Mouse (Mus musculus): ENCODE measurements around the gene Ptprr. TPM values are rescaled to one million over a fixed set of nuclear protein-coding genes. Genes with fewer than 3 reads are reported as not detected.
A peak's percentile ranks its signal among the peaks of the same experiment; 100 is the strongest.

Ptprr gene
- total RNA-seq, 2 experiments from 2014 or later: 1.0 TPM; not detected in 1

DNA sequence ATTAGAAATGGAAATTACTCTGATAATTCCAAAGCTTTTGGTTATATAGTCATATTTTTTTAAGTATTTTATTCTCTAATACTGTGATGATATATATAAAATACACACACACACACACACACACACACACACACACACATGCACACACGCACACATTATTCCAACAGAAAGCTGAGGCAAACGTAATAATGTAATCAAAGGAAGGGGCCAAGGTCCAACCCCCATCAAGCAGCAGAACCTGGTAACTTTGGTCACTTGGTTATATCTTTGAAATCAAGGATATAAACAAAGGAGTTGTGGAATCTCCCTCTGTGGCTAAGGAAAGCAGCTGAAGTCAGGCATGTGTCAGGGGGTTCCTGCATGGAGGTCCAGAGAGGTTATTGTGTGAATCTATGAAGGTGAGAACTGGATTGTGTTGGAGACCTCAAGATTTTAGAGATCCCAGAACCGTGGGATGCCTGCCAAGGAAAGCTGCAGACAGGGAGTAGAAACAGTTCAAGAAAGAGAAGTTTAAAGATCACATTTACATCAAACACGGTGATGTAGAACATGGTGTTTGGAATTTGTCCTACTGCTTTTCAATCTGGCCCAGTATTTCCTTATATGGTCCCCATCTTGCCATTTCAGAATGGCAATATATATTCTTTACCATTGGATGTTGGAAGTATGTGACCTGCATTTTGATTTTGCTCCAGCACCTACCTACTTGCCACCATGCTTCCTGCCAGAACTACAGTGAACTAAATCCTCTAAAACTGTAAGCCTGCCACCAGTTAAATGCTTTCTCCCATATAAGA lies 98.1 kb downstream of the Ptprr start:
- no peak for ATAC-seq (ENCODE audit: poor library complexity, severe bottlenecking)

DNA sequence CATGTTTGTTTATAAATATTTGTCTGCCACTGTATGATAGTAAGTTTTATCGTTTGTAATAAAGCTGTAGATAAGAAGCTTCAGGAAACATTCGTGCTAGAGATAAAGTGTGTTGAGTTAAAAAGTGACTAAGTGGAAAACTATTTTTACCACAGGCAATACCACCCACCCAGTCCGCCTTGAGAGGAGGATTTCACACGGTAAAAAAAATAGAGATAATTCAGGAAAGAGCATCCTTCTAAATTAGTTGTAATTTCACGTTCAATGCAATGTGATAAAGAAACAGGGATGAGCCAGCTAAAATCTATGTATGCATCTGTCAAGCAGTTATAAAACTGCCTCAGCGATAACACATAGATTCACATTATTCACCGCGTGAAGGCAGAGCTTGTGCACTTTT lies 99.0 kb downstream of the Ptprr start:
- ATAC-seq (ENCODE audit: poor library complexity, severe bottlenecking): no peak

DNA sequence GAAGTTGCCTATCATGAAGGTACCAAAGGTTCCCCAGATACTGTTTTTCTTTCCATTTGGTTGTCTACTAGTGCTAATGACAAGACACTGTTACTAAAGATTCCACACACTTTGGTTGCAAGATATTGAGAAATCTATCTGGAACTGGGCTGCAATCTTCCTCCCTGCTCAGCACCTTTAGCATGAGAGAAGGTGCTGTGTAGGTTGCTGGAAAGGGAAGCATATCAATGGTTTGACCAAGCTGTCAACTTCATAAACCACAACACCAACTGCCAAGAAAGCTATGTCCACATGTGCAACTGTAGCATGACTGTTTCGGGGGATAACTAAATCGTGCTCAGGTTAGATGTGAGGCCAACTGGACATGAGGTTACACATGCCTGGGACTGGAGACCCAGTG lies 103.5 kb downstream of the Ptprr start:
- peak; percentile 58; the same call in 1 of the 2 replicates for ATAC-seq (ENCODE audit: poor library complexity, severe bottlenecking)

DNA sequence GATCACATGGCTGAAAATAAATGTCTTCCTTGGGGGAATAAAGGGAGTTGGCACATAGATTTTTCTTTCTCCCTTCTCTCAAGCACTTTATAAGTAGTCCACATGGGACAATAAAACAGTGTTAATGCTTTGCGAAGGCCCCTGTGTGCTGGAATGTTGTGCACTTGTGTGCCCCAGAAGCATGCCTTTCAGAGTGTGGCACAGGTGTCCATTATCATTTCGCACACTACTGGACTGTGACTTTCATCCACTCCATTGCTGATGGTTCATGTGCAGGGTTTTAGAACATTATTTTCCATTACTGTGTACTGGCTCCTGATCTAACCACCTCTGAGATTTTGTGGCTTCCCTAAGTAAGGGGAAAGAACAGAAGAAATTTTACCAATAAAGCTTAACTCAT lies 105.8 kb downstream of the Ptprr start:
- no peak for ATAC-seq (ENCODE audit: poor library complexity, severe bottlenecking)

DNA sequence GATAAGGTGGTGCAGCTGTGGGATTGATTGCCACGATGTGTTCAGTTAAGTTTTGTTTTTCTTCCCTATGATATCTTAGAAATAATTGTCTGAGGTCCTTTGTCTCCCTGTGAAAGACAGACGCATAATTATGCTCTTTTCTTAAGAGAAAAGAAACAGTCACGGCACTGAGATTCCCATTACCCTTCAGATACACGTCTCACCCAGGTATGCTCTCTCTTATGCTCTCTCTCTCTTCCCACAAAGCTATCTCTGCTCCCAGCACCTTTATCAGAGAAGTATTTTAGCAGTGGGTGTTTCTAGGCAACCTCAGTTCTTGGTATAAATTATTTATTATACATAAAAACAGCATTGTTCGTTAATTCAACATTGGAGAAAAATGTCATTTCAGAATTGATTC lies 107.4 kb downstream of the Ptprr start:
- ATAC-seq (ENCODE audit: poor library complexity, severe bottlenecking): no peak

DNA sequence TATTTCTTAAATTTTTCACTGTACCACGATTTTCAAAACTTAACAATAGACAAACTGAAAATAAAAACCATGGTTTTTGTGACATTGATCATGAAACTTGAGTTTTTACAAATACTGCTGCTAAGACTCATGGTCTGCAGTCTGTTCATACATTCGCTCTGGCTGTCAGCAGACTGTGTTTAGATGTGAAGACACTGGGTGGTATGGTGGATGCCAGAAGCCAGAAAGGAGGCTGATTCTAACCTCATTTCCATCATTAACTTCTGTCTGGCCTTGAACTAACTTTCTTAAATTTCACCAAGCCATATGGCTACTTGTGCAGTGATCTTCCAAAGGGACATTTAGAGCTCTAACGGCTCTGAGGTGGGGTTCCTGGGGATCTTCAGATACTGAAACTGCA lies 112.4 kb downstream of the Ptprr start:
- no peak for ATAC-seq (ENCODE audit: poor library complexity, severe bottlenecking)

DNA sequence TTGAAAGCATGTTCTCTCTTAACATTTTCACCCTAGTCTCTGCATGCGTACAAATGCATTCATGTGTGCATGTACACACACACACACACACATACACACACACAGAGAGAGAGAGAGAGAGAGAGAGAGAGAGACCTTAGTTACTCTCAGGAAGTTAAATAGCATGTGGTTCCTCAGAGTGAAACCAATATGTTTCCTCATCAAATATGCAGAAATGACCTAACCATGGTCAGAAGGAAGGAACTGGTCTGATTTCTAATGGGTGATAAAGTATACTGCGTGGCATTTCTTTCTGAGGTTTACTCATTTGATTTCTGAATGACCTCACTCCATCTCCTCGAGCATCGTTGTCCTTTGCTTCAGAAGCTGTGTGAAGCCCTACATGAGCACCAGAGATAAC lies 113.2 kb downstream of the Ptprr start:
- ATAC-seq (ENCODE audit: poor library complexity, severe bottlenecking): peak; percentile 94

DNA sequence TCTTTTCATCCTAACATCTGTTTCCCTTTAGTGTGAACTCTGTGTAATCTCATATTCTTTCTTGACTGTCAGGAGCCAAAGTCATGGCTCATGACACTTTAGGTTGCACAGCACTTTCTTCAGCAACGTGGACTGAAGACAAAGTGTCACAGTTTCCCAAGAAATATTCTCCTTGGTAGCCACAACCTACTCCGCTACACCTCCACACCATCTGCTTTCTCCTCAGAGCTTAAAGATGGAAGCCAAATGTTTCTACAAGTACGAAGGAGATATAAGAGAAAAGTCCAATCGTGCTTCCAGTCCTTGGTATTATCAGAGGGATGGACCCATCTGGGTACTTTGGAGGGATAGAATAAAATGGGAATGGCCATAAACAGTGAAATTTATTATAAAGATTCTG lies 114.2 kb downstream of the Ptprr start:
- ATAC-seq (ENCODE audit: poor library complexity, severe bottlenecking): no peak

DNA sequence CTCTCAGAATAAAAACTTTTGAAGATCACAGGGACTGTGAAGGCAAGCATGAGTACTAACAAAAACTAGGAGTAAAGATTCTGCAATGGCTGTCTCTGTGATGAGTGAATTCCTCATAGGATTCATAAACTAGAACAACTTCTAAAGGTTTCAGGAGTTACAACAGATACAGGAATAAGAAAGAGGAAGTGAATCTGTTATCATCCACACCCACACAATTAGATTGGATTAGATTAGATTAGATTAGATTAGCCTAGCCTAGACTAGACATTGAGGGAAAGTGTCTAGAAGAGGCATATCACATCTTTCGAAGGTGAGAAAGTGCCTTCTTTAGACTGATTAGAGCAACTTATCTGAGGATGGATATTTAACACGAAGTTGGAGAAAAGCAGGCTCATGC lies 117.2 kb downstream of the Ptprr start:
- peak; percentile 51 for ATAC-seq (ENCODE audit: poor library complexity, severe bottlenecking)

DNA sequence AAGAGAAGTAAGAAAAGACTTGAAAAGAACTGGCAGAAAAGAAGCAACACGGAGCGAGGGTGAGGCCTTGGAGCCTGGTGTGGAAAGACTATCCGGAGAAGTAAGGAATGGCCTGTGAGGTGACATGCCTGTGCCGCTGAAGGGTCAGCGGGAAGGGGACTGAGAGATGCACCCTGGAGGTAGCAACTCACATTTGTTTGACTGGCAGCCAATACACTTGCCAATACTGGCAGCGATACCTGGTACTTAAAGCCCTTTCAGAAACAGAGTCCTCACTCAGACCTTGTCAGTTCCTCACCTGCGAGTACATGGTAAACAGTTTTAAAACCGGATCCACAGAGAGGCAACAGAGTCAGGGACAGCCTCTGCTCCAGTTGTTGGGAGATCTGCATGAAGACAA lies 122.2 kb downstream of the Ptprr start:
- ATAC-seq (ENCODE audit: poor library complexity, severe bottlenecking): no peak

DNA sequence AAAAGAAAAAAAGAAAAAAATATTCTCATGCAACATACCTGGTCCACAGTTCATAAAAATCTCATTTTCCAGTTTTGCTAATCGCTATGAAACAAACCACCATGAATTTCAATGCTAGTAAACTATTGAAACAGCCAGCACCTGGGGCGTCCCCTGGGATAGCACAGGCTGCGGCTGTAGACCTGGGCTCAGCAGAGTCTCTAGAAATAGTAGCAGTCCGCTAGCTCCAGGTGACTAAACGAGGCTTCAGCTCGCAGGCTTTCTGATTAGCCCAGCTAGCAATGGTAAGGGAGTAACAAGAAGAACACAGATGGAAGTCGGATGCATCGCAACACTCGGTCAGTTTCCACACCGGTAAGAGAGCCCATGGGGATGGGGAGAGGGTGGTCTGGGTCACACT lies 125.7 kb downstream of the Ptprr start:
- ATAC-seq (ENCODE audit: poor library complexity, severe bottlenecking): no peak

DNA sequence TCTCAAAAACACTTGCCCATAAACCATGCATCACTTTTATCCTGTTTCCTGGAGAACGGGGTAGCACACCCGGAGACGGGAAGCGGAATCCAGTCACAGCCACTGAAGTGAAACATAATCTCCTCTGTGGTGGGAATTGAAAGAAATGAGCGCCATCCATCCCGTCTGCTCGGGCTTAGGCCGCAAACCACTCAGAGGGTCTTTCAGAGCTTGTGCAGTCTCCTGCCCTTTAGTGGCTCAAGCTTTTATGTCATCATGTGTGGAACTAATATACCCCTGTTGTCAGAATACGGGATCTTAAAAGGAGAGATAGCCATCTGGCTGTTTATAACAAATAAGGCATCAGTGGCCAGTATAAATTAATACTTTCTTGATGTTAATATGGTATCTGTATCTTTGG lies 128.1 kb downstream of the Ptprr start:
- no peak for ATAC-seq (ENCODE audit: poor library complexity, severe bottlenecking)

DNA sequence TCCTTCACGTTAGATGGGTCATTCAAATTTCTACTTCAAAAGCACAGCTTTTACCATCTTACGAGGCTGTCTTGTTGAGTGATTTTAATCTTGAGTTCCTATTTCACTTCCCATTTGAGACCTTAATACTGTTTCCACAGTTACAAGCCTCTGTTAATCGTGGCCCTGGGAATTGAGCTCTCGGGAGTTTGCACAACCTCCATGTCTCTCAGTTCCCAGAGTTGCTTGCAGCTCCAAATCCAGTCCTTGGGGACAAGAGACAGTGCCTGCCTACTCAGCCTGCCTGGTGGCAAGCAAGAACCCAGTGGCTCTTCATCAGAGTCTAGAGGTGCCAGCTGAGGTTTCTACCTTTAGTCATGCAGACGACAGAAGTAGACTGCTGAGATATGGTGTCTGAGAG lies 136.7 kb downstream of the Ptprr start:
- peak; percentile 34; the same call in 1 of the 2 replicates for ATAC-seq (ENCODE audit: poor library complexity, severe bottlenecking)

DNA sequence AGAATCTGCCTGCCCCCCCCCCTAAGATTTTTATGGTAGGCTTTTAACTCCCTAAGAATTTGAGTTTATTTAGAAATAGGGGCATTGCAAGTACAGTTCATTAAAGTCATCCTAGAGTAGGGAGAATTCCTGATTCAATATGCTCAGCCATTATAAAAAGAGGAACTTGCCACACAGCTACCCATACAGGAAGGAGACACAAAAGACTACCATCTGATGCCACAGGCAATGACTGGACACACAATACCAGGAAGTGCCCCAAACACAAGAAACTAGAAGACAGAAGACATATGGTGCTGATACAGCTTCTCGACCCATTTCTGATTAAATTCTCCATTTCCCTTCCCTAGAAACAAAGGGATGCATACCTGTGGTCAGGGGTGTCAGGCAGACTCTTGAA lies 138.7 kb downstream of the Ptprr start:
- ATAC-seq (ENCODE audit: poor library complexity, severe bottlenecking): peak; percentile 97

DNA sequence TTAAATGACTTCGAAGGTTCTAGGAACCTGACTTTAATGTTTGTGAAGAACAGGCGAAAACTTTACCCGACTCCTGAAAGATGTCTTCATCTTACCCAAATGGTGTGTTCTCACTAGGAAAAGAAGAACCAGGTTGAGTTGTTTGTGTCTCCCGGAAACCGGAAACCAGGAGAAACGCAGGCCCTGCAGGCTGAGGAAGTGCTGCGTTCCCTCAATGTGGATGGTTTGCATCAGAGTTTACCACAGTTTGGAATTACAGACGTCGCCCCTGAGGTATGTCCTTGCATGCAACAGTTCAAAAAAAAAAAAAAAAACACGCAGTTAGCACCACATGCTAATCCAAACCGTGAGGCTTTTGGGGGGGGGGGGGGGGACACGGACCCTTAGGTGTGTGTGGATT lies 144.3 kb downstream of the Ptprr start:
- ATAC-seq (ENCODE audit: poor library complexity, severe bottlenecking): peak; percentile 78

DNA sequence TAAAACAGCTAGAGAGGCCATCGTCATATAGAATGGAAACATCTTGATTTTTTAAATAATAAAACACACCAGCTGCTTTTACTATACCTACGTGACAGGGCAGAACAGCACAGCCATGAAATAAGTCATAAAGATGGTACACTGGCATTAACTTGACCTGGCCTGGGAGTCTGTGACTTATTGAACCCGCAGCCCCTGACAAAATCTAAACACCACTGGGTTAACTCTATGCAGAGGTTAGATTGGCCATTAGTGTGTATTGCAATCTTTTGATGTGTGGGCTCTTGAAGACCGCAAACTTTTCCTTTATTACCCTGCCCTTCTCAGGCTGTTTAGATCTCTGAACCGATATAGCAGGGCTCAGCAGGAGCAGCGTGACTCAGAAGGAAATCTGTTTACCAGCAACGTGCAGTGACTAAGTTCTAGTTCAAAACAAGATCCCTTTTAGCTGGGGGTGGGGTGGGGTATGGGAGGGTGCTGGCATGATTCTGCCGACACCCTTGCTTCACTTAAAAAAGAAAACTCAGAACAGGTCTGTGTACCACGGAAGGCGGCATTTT lies 157.4 kb downstream of the Ptprr start:
- 0 out of 2 replicates have a peak, but pooled peaks have one; percentile 13 for ATAC-seq (ENCODE audit: poor library complexity, severe bottlenecking)

DNA sequence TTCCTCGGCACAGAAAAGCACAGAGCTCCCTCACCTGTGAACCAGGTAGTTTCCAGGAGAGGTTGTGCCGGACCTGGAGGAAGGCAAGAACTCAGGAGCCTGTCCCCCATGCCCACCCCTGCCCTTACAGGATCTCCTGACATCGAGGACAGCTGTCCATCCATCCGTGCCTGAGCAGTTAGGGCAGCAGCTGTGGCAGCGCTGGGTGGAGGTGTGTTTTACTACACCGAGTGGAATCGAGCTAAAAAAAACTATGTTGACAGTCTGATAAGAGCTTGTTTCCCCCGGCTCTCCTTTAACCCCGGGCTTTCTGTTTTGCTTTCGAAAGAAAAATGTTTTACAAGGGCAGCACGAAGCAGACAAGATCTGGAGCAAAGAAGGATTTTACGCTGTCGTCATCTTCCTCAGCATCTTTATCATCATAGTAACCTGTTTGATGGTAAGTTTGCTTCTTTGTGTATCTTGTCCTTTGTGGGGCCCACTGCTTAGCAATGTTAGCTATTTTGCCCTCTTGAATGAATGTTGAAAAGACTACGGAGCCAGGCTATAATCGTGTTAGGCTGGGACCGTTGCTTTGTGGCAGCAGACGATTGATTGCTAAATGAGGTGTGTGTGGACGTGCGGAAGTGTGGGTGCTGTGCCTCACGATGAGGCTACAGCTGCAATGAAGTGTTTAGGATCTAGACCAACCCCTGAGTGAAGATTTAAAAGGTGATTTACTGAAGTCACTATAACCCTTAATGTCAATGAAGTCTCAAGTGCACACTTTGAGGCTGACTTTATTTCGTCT lies 159.6 kb downstream of the Ptprr start:
- peak; percentile 64 for ATAC-seq (ENCODE audit: poor library complexity, severe bottlenecking)

DNA sequence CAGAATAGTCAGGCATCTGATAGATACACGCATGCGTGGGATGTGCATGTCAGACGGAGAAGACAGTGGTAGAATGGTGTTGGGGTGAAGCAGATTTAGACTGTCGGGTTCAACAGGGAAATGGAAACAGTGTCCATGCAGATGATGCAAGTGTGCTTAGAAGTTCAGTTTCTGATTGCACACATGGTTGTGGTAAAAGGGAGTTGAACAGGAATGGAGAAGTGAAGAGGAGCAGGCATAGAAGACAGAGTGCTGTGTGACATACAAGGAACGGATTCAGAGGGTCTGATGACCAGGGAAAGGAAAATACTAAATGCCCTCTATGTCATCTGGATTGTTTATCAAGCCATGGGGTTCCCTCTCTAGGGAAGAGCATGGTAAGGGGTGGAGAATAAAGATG lies 163.2 kb downstream of the Ptprr start:
- peak; percentile 84 for ATAC-seq (ENCODE audit: poor library complexity, severe bottlenecking)

DNA sequence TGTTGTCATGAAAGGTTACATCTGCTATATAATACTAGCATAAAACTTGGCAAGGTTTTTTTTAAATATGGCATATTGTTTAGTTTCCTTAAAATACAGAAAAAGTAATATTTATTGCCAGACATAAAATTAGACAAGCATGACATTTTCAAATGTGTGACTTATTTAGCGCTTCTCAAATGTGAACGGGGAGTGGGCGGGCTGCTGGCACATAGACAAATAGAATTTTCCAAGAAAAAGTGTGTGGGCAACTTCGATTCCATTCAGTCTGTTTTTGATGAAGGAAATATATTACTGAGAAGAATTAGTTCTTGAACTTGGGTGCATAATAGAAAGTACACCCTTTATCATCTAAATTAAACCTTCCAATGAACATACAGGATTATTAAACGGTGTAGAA lies 164.2 kb downstream of the Ptprr start:
- ATAC-seq (ENCODE audit: poor library complexity, severe bottlenecking): no peak

DNA sequence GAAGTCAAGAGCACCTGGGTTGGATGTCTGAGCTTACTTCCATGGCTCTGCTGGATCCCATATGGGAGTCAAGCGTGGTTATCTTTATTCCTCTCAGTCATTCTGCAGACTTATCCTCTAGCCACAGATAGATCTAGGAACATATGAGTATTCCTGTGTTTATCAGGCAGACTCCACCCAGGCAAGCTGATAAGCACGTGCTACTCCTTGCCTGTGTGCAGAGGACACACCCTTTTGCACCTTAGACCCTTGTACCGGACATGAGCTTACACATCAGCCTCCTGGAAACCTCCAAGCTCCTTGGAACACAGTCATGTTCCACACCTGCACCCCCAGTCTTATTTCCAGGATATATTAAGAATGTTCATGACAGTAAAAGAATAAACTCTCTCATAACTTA lies 165.2 kb downstream of the Ptprr start:
- no peak for ATAC-seq (ENCODE audit: poor library complexity, severe bottlenecking)

DNA sequence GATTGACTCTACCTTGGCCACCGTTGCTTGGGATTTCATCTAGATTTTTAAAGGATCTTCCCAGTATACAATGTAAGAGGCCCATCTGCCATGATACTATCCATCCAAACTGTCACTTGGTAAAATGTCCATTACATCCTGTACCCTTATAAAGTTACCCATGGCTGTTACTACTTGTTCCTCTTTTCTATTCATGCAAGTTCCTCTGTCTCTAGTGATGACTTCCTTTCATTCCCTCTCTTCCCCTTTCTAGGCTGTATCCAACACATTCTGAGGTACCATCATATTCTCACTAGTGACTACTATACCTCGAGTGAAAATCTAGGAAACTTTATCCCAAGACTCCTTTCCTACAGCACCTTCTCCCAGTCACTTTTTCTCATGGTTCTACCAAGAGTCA lies 173.7 kb downstream of the Ptprr start:
- peak; percentile 96 for ATAC-seq (ENCODE audit: poor library complexity, severe bottlenecking)

DNA sequence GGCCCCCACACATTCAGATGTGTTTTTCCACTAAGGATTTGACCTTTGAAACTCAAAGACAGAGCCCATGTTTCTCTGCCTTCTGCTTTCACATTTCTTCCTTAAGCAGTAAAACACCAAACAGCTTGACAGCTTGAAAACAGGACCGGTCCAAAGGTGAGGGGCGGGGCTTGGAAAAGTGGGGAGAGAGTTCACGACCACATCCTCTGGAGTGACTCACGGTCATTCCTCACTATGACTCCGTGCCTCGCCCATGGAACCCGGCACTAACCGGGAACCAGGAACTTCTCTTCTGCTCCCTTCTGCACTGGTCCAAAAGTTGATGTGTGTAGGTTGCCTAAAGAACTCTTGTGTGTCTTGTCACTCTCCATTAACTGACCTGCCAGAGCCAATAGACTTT lies 174.3 kb downstream of the Ptprr start:
- ATAC-seq (ENCODE audit: poor library complexity, severe bottlenecking): no peak
